Mouse (Mus musculus): ENCODE results near the gene Zbtb16. TPM values are rescaled to one million over a fixed set of nuclear protein-coding genes. Genes with fewer than 3 reads are reported as not detected.

Zbtb16 gene
- polyA plus RNA-seq, 1 experiment from 2014 or later: 5.6 TPM

DNA sequence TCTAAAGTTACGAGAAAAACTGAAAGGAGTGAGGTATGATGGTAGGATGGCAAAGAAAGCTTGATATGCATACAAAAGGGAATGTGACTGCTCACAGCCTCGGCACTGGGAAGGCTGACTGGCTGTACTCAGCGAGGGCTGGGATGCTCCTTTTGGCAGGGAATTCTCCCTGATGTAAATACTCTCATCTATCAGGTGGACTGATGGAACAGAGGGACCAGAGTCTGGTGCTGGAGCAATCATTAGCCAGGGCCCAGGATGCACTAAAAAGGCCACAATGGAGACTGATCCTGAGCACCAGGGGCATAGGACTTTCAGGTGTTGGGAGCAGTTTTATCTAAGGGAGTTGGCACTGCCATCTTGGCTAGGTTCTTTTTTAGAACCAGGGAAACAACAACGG is 110.1 kb downstream of the Zbtb16 start:
- H3K36me3 ChIP-seq (replicated peaks): no peaks in the 10 kb centered on the region
- peaks cover 47% of the 10 kb centered on the region for H3K4me1 ChIP-seq
- no peak for ATAC-seq (ENCODE audit: low FRiP score)
- no peak overlapping the region for H3K4me3 ChIP-seq (replicated peaks)
- H3K27me3 ChIP-seq: peaks cover under 1% of the 10 kb centered on the region; the same call in 1 of the 2 replicates
- no peak overlapping the region for H3K27ac ChIP-seq
- WGBS: 78% methylated on average over 4 of the region's 4 CpGs
- no peak overlapping the region for H3K9ac ChIP-seq
- H3K9me3 ChIP-seq: no peaks in the 10 kb centered on the region
- H3K4me2 ChIP-seq: no peak overlapping the region

DNA sequence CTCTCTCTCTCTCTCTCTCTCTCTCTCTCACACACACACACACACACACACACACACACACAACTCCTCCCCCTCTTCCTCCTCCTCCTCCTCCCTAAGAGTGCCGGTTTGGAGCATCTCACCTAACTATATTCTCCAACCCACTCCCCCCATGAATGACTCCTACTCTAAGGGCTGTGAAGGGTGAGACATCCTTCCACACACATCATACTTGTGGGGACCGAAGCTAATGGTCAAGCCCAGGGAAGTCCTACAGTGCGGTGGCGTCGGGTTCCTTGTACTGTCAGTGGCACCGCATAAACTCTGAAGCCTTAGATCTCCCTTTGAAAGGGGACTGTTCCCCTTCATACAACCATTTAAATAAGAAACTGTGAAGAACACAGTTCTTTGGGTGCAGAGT is 110.9 kb downstream of the Zbtb16 start:
- Histone ChIP-seq H3K4me3 (replicated peaks) (no peak overlapping the region), H3K4me2 (no peak overlapping the region), H3K27ac (no peak overlapping the region), H3K9me3 (no peaks in the 10 kb centered on the region), H3K27me3 (no peaks in the 10 kb centered on the region), H3K4me1 (peaks cover 39% of the 10 kb centered on the region), H3K36me3 (replicated peaks) (no peaks in the 10 kb centered on the region), H3K9ac (no peak overlapping the region)
- 93% methylated on average over 6 of the region's 6 CpGs for WGBS
- ATAC-seq (ENCODE audit: low FRiP score): no peak

DNA sequence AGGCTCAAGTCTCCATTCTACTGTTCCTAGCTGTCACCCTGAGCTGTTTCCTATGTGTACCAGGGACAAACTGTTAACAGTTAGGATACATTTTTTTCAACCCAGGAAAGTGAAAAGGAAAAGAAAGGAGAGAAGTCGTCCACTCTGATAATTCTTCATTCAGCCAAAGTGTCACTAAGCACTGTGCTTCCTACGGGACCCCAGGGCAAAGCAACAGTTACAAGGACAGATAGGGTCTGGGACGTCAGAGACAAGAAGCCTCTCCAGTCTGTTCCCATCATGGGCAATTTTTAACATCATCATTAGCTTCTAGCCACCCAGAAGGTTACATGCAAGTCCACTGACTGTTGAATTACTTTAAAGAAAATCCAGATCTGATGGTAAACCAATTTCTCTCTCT is 111.3 kb downstream of the Zbtb16 start:
- peaks cover 35% of the 10 kb centered on the region for H3K4me1 ChIP-seq

DNA sequence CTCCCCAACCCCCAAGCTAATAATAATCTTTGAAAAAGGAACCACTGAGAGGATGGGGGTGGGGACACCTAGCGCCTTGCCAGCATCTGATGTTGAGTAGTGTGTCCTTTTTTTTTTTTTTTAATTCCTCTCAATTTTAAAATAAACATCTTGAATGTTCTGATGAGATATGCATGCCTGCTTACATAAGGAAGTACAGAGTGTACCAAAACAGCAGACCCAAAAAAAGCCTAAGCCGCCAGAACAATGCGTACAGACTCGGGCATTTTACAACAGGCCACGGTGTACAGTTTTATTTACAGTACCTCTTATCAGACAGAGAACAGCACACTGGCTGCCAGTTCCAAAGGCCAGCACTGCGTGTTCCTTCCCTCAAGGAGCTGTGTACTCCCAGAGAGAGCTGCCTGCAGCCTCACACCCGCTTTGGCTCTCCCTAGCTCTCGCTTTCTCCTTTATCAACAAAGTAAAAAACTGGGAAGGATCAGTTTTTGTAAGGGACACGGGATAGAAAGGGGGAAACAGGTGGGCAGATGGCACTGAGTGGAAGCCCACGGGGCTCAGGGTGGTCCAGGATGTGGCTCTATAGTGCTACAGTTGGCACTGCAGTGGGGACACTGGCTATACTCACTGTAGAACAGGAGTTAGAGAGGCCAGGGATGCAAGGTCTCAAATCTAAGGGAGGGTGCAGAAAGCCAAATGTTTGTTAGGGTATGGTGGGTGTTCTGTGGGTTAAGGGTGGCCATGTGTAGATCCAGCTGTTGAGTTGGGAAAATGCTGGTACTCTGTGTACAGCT is 112.3 kb downstream of the Zbtb16 start:
- Histone ChIP-seq H3K9me3 (no peaks in the 10 kb centered on the region), H3K4me3 (replicated peaks) (no peak overlapping the region), H3K36me3 (replicated peaks) (no peaks in the 10 kb centered on the region), H3K4me2 (no peak overlapping the region), H3K9ac (no peak overlapping the region), H3K27ac (no peak overlapping the region), H3K27me3 (no peaks in the 10 kb centered on the region), H3K4me1 (peaks cover 25% of the 10 kb centered on the region)
- WGBS: 70% methylated on average over 10 of the region's 10 CpGs
- ATAC-seq (ENCODE audit: low FRiP score): no peak

More for the DNA sequence above, 111.3 kb downstream of the Zbtb16 start:
- no peak overlapping the region for H3K4me3 ChIP-seq (replicated peaks)
- ATAC-seq (ENCODE audit: low FRiP score): no peak
- 68% methylated on average over 3 of the region's 3 CpGs for WGBS
- H3K36me3 ChIP-seq (replicated peaks): no peaks in the 10 kb centered on the region
- H3K9me3 ChIP-seq: no peaks in the 10 kb centered on the region
- H3K4me2 ChIP-seq: no peak overlapping the region
- H3K27ac ChIP-seq: no peak overlapping the region
- no peak overlapping the region for H3K9ac ChIP-seq
- H3K27me3 ChIP-seq: no peaks in the 10 kb centered on the region

DNA sequence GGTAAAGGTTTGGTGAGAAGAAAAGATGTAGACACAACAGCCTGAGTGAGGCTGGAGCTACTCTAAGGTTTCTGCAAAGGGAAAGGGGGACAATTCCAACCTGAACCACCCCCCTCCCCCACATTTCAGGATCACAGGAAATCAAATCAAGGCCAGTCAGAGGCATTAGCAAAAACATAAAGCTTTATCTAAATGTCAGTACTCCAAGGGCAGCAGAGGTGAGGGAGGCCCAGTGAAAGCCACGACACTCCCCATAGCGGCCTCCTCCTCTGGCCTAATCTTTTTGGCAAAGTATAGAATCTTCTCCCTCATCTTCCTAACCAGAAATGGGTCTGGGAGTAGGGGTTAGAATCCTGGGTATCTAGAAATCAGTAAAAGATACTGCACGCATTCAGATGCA is 113.0 kb downstream of the Zbtb16 start:
- Histone ChIP-seq H3K36me3 (replicated peaks) (no peaks in the 10 kb centered on the region), H3K4me3 (replicated peaks) (no peak overlapping the region), H3K4me2 (no peak overlapping the region), H3K27me3 (no peaks in the 10 kb centered on the region), H3K9ac (no peak overlapping the region), H3K4me1 (peaks cover 18% of the 10 kb centered on the region), H3K27ac (no peak overlapping the region), H3K9me3 (no peaks in the 10 kb centered on the region)
- WGBS: 68% methylated on average over 3 of the region's 3 CpGs
- no peak for ATAC-seq (ENCODE audit: low FRiP score)

DNA sequence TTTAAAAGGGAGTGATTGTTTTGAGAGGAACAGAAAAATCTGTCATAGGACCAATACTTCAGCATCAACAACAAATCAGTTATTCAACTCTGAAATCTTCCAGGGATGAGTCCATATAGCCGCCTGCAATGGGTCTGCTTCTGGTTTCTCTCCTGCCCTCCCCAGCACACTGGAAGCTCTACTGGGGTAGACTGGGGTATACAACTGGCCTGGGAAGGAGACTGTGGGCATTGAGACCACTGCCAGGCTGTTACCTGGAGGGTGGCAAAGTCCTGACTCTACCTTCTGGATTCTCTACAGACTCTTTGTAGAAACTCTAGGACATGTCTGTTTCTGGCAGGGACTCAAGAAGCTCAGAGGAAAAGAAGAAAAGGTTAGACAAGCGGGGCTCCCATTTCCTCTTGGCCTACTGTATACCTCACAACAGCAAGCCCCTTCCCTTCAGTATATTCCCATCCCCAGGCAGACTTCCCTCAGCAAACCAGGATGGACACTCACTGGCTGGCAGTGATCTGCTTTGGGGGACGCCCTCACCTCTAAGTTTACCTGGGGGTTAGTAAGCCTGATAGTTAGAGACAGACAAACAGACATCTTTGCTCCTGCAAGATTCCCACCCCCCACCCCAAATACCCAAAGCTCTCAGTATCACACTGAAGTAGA is 113.6 kb downstream of the Zbtb16 start:
- WGBS: 91% methylated on average over 3 of the region's 3 CpGs
- Histone ChIP-seq H3K27me3 (no peaks in the 10 kb centered on the region), H3K27ac (no peak overlapping the region), H3K36me3 (replicated peaks) (no peaks in the 10 kb centered on the region), H3K4me2 (no peak overlapping the region), H3K9me3 (no peaks in the 10 kb centered on the region), H3K4me3 (replicated peaks) (no peak overlapping the region), H3K9ac (no peak overlapping the region), H3K4me1 (peaks cover 16% of the 10 kb centered on the region)
- no peak for ATAC-seq (ENCODE audit: low FRiP score)

DNA sequence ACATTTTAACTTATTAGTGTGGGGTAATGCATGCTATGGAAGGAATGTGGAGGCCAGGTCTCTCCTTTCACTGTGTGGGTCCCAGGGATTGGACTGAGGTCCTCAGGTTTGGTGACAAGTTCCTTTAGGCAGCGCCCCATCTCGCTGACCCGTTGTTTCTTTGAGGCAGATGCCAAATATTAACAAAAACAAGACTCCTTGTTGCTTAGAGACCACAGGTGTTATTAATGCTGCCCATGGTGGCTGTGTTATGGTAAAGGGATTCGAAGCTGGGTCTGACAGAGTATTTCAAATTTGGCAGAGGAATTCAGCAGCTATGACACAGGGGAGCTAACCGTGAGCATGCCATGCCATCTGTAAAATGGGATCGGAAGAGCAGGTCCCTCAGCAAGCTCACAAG is 114.4 kb downstream of the Zbtb16 start:
- Histone ChIP-seq H3K4me1 (peaks cover 16% of the 10 kb centered on the region), H3K9me3 (no peaks in the 10 kb centered on the region), H3K4me3 (replicated peaks) (no peak overlapping the region), H3K4me2 (no peak overlapping the region), H3K27me3 (no peaks in the 10 kb centered on the region), H3K36me3 (replicated peaks) (no peaks in the 10 kb centered on the region; the same call in 1 of the 2 replicates), H3K27ac (no peak overlapping the region), H3K9ac (no peak overlapping the region)
- ATAC-seq (ENCODE audit: low FRiP score): no peak
- 91% methylated on average over 6 of the region's 6 CpGs for WGBS

DNA sequence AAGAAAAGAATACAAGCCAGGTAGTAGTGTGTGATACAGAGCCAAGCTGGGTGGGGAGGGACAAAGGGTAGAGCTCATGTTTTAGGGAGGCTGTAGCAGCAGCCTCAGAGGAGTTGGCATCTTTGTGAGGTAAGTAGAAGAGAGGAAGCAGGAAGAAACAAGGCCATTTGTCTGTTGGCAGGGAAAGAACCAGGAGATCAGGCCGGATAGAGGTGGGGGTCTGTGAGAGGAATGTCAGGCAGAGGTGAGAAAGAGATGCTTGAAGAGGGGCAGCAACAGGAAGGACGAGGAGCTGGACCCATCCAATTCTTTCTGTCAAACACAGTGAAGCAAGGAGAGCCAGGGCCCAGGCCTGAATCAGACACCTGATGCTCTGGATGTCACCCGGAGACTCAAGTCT is 114.8 kb downstream of the Zbtb16 start:
- Histone ChIP-seq H3K27ac (no peak overlapping the region), H3K4me2 (no peak overlapping the region), H3K9me3 (no peaks in the 10 kb centered on the region), H3K36me3 (replicated peaks) (no peaks in the 10 kb centered on the region; the same call in 1 of the 2 replicates), H3K27me3 (no peaks in the 10 kb centered on the region), H3K4me1 (peaks cover 16% of the 10 kb centered on the region), H3K4me3 (replicated peaks) (no peak overlapping the region), H3K9ac (no peak overlapping the region)
- WGBS: 77% methylated on average over 3 of the region's 3 CpGs
- ATAC-seq (ENCODE audit: low FRiP score): no peak

DNA sequence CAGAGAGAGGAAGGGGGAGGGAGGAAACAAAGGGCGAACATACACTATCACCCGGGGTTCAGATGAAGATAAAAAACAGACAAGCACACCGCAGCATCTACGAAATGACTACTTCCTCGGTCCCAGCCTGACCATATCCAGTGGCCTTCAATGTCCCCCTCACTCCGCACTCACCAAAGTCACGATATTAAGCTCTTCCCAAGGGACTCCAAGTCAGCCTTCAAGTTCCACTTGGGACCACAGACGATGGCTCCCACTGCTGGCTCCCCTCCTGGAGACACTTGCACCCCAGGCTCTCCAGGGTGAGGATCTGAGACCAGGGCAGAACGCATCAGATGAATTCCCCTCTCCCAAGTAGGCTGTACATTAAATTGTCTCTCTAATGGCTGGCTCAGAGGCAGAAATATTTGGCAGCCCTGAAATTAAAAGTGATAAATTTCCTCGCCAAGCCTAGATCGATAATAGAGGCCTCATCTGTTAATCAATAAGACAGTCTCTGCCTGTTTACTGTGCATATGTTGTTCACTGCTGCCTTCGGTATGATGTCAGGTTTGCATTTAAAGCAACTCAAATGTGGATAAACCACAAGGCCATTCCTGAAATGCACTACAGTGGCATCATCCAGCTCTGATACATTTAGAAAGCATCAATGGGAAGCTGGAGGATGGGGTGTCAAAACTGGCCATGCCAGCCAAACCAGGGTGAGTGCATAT is 115.6 kb downstream of the Zbtb16 start:
- Histone ChIP-seq H3K9ac (no peak overlapping the region), H3K27ac (no peak overlapping the region), H3K4me1 (peaks cover 16% of the 10 kb centered on the region), H3K4me3 (replicated peaks) (no peak overlapping the region), H3K4me2 (no peak overlapping the region), H3K9me3 (no peaks in the 10 kb centered on the region), H3K36me3 (replicated peaks) (no peaks in the 10 kb centered on the region; the same call in 1 of the 2 replicates), H3K27me3 (no peaks in the 10 kb centered on the region)
- 90% methylated on average over 12 of the region's 12 CpGs for WGBS
- no peak for ATAC-seq (ENCODE audit: low FRiP score)

DNA sequence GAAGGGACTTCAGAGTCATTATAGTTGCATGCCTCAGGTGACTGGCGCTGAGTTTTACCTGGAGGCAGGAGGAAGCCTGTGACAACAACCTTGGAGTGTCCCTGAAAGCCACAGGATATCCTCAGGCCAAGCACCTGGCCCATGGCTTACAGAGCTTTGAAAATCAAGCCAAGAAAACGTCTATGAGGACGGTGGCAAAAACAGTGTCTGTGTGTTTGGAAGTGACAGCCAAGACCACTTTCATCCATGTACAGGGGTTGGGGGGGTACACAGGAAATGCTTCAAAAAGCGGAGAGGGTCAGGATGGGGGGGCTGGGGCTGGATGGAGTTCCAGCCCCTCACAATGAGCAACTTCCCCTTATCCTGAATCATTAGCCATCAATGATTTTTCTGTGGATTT is 116.4 kb downstream of the Zbtb16 start:
- 88% methylated on average over 4 of the region's 4 CpGs for WGBS
- no peak overlapping the region for H3K9ac ChIP-seq
- no peak for ATAC-seq (ENCODE audit: low FRiP score)
- H3K27ac ChIP-seq: no peak overlapping the region
- no peak overlapping the region for H3K4me3 ChIP-seq (replicated peaks)
- H3K9me3 ChIP-seq: no peaks in the 10 kb centered on the region
- peaks cover 16% of the 10 kb centered on the region for H3K4me1 ChIP-seq
- no peaks in the 10 kb centered on the region for H3K27me3 ChIP-seq
- no peak overlapping the region for H3K4me2 ChIP-seq
- H3K36me3 ChIP-seq (replicated peaks): no peaks in the 10 kb centered on the region; the same call in 1 of the 2 replicates

DNA sequence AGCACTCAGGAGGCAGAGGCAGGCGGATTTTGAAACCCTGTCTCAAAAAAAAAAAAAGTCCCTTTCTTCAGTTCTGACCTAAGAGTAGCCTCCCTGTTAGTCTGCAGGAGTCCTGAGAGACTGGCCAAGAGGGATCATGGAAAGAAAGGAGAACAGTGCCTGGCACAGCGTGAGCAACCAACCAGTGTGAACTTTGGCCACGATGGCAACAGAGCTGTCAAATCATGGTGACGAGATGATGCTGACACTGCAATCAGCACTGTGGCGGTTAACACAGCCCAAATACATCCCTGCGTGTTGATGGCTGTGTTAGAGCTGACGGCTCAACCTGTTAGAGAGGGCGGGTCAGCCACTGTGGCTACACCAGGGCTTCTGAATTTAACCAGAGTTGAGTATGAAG is 119.5 kb downstream of the Zbtb16 start:
- Histone ChIP-seq H3K27me3 (no peaks in the 10 kb centered on the region), H3K4me2 (no peak overlapping the region), H3K4me1 (peaks cover 2% of the 10 kb centered on the region; the same call in 1 of the 2 replicates), H3K9ac (no peak overlapping the region), H3K9me3 (no peaks in the 10 kb centered on the region), H3K27ac (no peak overlapping the region), H3K4me3 (replicated peaks) (no peak overlapping the region), H3K36me3 (replicated peaks) (no peaks in the 10 kb centered on the region; the same call in 1 of the 2 replicates)
- ATAC-seq (ENCODE audit: low FRiP score): no peak
- 88% methylated on average over 8 of the region's 8 CpGs for WGBS

DNA sequence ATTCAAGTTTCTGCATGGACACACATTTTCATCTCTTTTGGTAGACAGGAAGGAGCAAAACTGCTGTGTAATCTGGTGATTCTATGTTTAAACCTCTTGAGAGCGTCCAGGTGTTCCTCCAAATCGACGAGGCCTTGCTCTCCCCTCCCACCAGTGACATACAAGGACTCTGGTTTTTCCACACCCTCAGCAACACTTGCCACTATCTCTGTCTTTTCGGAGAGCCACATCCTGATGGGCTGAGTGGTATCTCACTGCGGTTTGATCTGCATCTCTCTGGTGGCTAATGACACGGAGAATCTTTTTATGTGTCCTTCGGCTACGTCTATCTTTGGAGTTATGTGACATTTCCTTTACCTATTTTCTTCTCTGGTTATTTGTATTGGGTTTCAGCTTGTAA is 121.0 kb downstream of the Zbtb16 start:
- H3K9me3 ChIP-seq: no peaks in the 10 kb centered on the region
- ATAC-seq (ENCODE audit: low FRiP score): no peak
- H3K36me3 ChIP-seq (replicated peaks): no peaks in the 10 kb centered on the region; the same call in 1 of the 2 replicates
- no peaks in the 10 kb centered on the region for H3K27me3 ChIP-seq
- no peak overlapping the region for H3K4me3 ChIP-seq (replicated peaks)
- WGBS: 92% methylated on average over 8 of the region's 8 CpGs
- H3K4me2 ChIP-seq: no peak overlapping the region
- H3K9ac ChIP-seq: no peak overlapping the region
- no peak overlapping the region for H3K27ac ChIP-seq
- peaks cover 16% of the 10 kb centered on the region for H3K4me1 ChIP-seq

Measured in forebrain, embryonic 12.5 days (tissue).